Mouse (Mus musculus): ENCODE measurements around the gene Mmp11. TPM values are rescaled to one million over a fixed set of nuclear protein-coding genes. Genes with fewer than 3 reads are reported as not detected.

Gene Mmp11
- polyA plus RNA-seq, 1 experiment from 2014 or later: 25.1 TPM

- H3K4me3 ChIP-seq (ENCODE audit: low read depth, low read length): no peak overlapping the region
- peaks cover 10% of the 10 kb centered on the region; the same call in 1 of the 2 replicates for H3K4me1 ChIP-seq (replicated peaks; ENCODE audit: control insufficient read depth, insufficient read depth, low read length)
- H3K36me3 ChIP-seq (ENCODE audit: control insufficient read depth, insufficient read depth, low read length): no peaks in the 10 kb centered on the region
- peak; percentile 60 for ATAC-seq (replicated peaks; ENCODE audit: low FRiP score)
- H3K4me2 ChIP-seq (ENCODE audit: low read depth, low read length, severe bottlenecking): peak overlapping the region; percentile 21; the same call in 1 of the 2 replicates
- WGBS: 2% methylated on average over 15 of the region's 15 CpGs
- no peak overlapping the region for H3K27ac ChIP-seq (ENCODE audit: low read depth, low read length)
- no peaks in the 10 kb centered on the region for H3K27me3 ChIP-seq (ENCODE audit: control insufficient read depth, insufficient read depth, low read length)
- H3K9me3 ChIP-seq (ENCODE audit: control insufficient read depth, low read length): no peaks in the 10 kb centered on the region
- DNase-seq (ENCODE audit: low spot score): peak; percentile 58
- no peak overlapping the region for H3K9ac ChIP-seq (ENCODE audit: low read length)
Measured at GRCm38 (mm10) chr10:75882433-75883231, 53.7 kb downstream of the Mmp11 start.

GRCm38 (mm10) chr10:75881578-75882432, 54.5 kb downstream of the Mmp11 start:
- WGBS: 13% methylated on average over 20 of the region's 20 CpGs
- no peak for DNase-seq (ENCODE audit: low spot score)
- no peak overlapping the region for H3K9ac ChIP-seq (ENCODE audit: low read length)

GRCm38 (mm10) chr10:75880771-75881577, 55.3 kb downstream of the Mmp11 start:
- H3K9me3 ChIP-seq (ENCODE audit: control insufficient read depth, low read length): no peaks in the 10 kb centered on the region
- H3K4me2 ChIP-seq (ENCODE audit: low read depth, low read length, severe bottlenecking): no peak overlapping the region
- no peaks in the 10 kb centered on the region for H3K36me3 ChIP-seq (ENCODE audit: control insufficient read depth, insufficient read depth, low read length)
- no peak for DNase-seq (ENCODE audit: low spot score)
- H3K4me1 ChIP-seq (replicated peaks; ENCODE audit: control insufficient read depth, insufficient read depth, low read length): peaks cover 10% of the 10 kb centered on the region; the same call in 1 of the 2 replicates
- no peak for ATAC-seq (replicated peaks; ENCODE audit: low FRiP score)
- no peak overlapping the region for H3K4me3 ChIP-seq (ENCODE audit: low read depth, low read length)
- no peaks in the 10 kb centered on the region for H3K27me3 ChIP-seq (ENCODE audit: control insufficient read depth, insufficient read depth, low read length)
- H3K27ac ChIP-seq (ENCODE audit: low read depth, low read length): no peak overlapping the region
- no peak overlapping the region for H3K9ac ChIP-seq (ENCODE audit: low read length)
- 69% methylated on average over 6 of the region's 6 CpGs for WGBS

More at GRCm38 (mm10) chr10:75881578-75882432, 54.5 kb downstream of the Mmp11 start:
- Histone ChIP-seq H3K27me3 (ENCODE audit: control insufficient read depth, insufficient read depth, low read length) (no peaks in the 10 kb centered on the region), H3K4me3 (ENCODE audit: low read depth, low read length) (no peak overlapping the region), H3K36me3 (ENCODE audit: control insufficient read depth, insufficient read depth, low read length) (no peaks in the 10 kb centered on the region), H3K4me1 (replicated peaks; ENCODE audit: control insufficient read depth, insufficient read depth, low read length) (peaks cover 10% of the 10 kb centered on the region; the same call in 1 of the 2 replicates), H3K27ac (ENCODE audit: low read depth, low read length) (no peak overlapping the region), H3K4me2 (ENCODE audit: low read depth, low read length, severe bottlenecking) (peak overlapping the region; percentile 21), H3K9me3 (ENCODE audit: control insufficient read depth, low read length) (no peaks in the 10 kb centered on the region)
- peak; percentile 32 for ATAC-seq (replicated peaks; ENCODE audit: low FRiP score)

- Histone ChIP-seq H3K4me2 (ENCODE audit: low read depth, low read length, severe bottlenecking) (no peak overlapping the region), H3K9ac (ENCODE audit: low read length) (no peak overlapping the region), H3K27me3 (ENCODE audit: control insufficient read depth, insufficient read depth, low read length) (no peaks in the 10 kb centered on the region), H3K4me3 (ENCODE audit: low read depth, low read length) (no peak overlapping the region), H3K27ac (ENCODE audit: low read depth, low read length) (no peak overlapping the region), H3K9me3 (ENCODE audit: control insufficient read depth, low read length) (no peaks in the 10 kb centered on the region), H3K36me3 (ENCODE audit: control insufficient read depth, insufficient read depth, low read length) (no peaks in the 10 kb centered on the region), H3K4me1 (replicated peaks; ENCODE audit: control insufficient read depth, insufficient read depth, low read length) (peaks cover 10% of the 10 kb centered on the region; the same call in 1 of the 2 replicates)
- DNase-seq (ENCODE audit: low spot score) (no peak), ATAC-seq (replicated peaks; ENCODE audit: low FRiP score) (no peak)
- WGBS: 95% methylated on average over 10 of the region's 10 CpGs
Measured at GRCm38 (mm10) chr10:75880351-75880750, 55.9 kb downstream of the Mmp11 start.

GRCm38 (mm10) chr10:75878836-75879235, 57.5 kb downstream of the Mmp11 start:
- H3K4me3 ChIP-seq (ENCODE audit: low read depth, low read length): no peak overlapping the region
- no peaks in the 10 kb centered on the region for H3K36me3 ChIP-seq (ENCODE audit: control insufficient read depth, insufficient read depth, low read length)
- H3K27ac ChIP-seq (ENCODE audit: low read depth, low read length): no peak overlapping the region
- no peaks in the 10 kb centered on the region for H3K9me3 ChIP-seq (ENCODE audit: control insufficient read depth, low read length)
- H3K27me3 ChIP-seq (ENCODE audit: control insufficient read depth, insufficient read depth, low read length): no peaks in the 10 kb centered on the region
- H3K4me2 ChIP-seq (ENCODE audit: low read depth, low read length, severe bottlenecking): no peak overlapping the region
- DNase-seq (ENCODE audit: low spot score): no peak
- ATAC-seq (replicated peaks; ENCODE audit: low FRiP score): no peak
- H3K9ac ChIP-seq (ENCODE audit: low read length): no peak overlapping the region
- H3K4me1 ChIP-seq (replicated peaks; ENCODE audit: control insufficient read depth, insufficient read depth, low read length): peaks cover 10% of the 10 kb centered on the region; the same call in 1 of the 2 replicates
- WGBS: 89% methylated on average over 3 of the region's 3 CpGs

GRCm38 (mm10) chr10:75873543-75874170, 62.6 kb downstream of the Mmp11 start:
- DNase-seq (ENCODE audit: low spot score): no peak
- H3K4me3 ChIP-seq (ENCODE audit: low read depth, low read length): peak overlapping the region; percentile 18; the same call in 1 of the 2 replicates

More at GRCm38 (mm10) chr10:75873543-75874170, 62.6 kb downstream of the Mmp11 start:
- H3K9ac ChIP-seq (ENCODE audit: low read length): peak overlapping the region; percentile 55
- peak overlapping the region; percentile 46 for H3K4me2 ChIP-seq (ENCODE audit: low read depth, low read length, severe bottlenecking)
- 12% methylated on average over 10 of the region's 10 CpGs for WGBS
- no peaks in the 10 kb centered on the region for H3K9me3 ChIP-seq (ENCODE audit: control insufficient read depth, low read length)
- 0 out of 2 replicates have a peak, but pooled peaks have one; percentile 6 for ATAC-seq (replicated peaks; ENCODE audit: low FRiP score)
- H3K36me3 ChIP-seq (ENCODE audit: control insufficient read depth, insufficient read depth, low read length): no peaks in the 10 kb centered on the region
- H3K27me3 ChIP-seq (ENCODE audit: control insufficient read depth, insufficient read depth, low read length): no peaks in the 10 kb centered on the region
- H3K27ac ChIP-seq (ENCODE audit: low read depth, low read length): peak overlapping the region; percentile 90
- H3K4me1 ChIP-seq (replicated peaks; ENCODE audit: control insufficient read depth, insufficient read depth, low read length): peaks cover 6% of the 10 kb centered on the region
